Mouse (Mus musculus): ENCODE measurements at regions not wholly inside any gene's neighbourhood (a gene's known extent, or its start where the extent isn't known, plus 50 kb on each side); places are given as distances from the start of the nearest gene placed in this dataset.

DNA sequence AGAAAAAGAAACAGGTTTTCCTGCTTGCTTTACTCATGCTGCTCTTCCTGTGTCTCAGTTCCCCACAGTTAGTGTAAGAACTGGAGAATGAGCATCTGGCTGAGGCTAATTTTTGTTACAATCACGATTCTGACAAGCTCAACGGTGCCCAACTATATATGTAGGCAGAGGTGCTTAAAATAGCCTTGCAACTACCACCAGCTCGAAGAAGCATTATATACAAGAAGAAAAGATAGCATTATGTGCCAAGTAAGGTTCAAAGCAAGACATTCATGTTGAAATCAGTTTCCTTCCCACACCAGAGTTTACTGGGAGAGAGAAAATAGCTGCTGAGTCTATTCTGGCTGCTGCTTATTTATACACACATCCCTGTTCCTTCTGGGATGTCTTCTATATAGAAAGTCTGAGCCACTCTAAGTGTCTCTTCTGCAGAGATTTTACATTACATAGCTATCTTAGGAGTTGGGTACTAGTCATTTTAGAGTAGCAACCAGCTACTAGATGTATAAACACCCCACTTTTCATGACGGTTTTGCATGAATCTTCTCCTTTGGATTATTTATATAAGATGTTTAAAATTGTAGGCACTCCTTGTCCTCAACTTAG is 568.2 kb upstream of the Plxna2 start:
- TF ChIP-seq POLR2A (IDR thresholded peaks at IDR 0.05; ENCODE audit: borderline replicate concordance, extremely low read depth, insufficient read depth, insufficient read length, poor library complexity, severe bottlenecking) (no peak), CTCF (IDR thresholded peaks at IDR 0.05; ENCODE audit: borderline replicate concordance, extremely low read depth, insufficient read depth, insufficient read length) (no peak)
